15 mouse cellular contexts compared by ENCODE assay signal in the genomic region with DNA sequence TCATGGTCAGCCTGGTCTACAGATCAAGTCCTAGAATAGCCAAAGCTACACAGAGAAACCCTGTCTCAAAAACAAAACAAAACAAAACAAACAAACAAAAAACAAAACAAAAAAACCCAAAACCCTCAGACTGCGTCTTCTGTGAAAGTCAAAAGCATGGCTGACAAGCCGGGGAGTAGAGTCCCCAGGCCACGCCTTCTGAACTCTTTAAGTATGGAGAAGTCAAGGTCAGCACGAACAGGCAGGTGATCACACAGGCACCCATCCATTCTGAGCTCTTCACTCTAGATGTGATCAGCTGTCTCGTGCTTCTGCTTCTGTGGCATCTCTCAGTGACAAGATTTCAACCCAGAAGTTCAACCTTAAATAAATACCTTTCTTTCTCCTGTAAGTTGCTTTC. TPM values are rescaled to one million over a fixed set of nuclear protein-coding genes. Genes with fewer than 3 reads are reported as not detected.
"Had no signal": no experiment of that assay in that cellular context is flagged by ENCODE, and none has a peak within 500 bp of the region (broad histone marks: within the 10 kb centered on the region; RNA-seq: fewer than 3 reads in every experiment).

No protein-coding gene starts in this region.

- ATAC-seq: midbrain, embryonic 16.5 days had no signal

- DNase-seq: lung, adult 18-20 months; lung, embryonic 14.5 days; lung, postnatal 14 days; lung, postnatal 36 days; midbrain, embryonic 14.5 days; retina, postnatal 1 day; right cerebral cortex, adult 18-20 months; right cerebral cortex, postnatal 25 days; right cerebral cortex, postnatal 4 days; spleen, adult 18-20 months; thymus, adult 18-20 months; thymus, postnatal 14 days; thymus, postnatal 36 days had no signal

RNA-seq across cellular contexts. Expression of a gene that starts 35.9 kb away (rescaled TPM):
- total RNA-seq: megakaryocyte, adult 5-6 weeks had no signal
